Mouse (Mus musculus) adrenal gland, adult (tissue): ENCODE data around the gene Plscr3.
A peak's percentile ranks its signal among the peaks of the same experiment; 100 is the strongest.

ENCODE experiments used
- DNase-seq, 2 experiments: peaks; one replicate each; pipeline ENCODE4 v3.0.0; 2022 to 2023; ENCODE audit warnings: low spot score in 1 of 2; ENCODE audit not compliant: inconsistent age in 2 of 2

Gene Plscr3

GRCm38 (mm10) chr11:69886907-69887635, 40.9 kb downstream of the Plscr3 start:
- DNase-seq = peak in 1 of 2 experiments; percentile 28

DNA sequence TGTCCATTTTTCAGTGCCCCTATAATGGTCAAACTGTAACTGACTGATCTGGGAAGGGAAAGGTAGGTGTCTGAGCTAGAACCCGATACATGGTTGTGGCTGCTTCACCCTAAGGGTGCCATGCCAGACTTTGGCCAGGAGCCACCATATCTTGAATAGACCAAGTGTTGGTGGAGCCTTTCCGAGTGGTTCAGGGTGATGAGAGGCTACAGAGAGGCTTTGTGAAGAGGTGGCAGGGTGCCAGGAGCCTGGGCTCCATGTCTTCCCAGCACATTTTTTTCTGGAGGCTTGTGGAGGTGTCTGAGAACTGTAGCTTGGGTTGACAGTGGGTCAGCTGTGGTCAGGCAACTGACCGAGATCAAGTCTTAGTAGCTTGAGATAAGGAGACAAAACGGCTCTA, 45.3 kb downstream of the Plscr3 start:
- DNase-seq = peak in 1 of 2 experiments; percentile 37

DNA sequence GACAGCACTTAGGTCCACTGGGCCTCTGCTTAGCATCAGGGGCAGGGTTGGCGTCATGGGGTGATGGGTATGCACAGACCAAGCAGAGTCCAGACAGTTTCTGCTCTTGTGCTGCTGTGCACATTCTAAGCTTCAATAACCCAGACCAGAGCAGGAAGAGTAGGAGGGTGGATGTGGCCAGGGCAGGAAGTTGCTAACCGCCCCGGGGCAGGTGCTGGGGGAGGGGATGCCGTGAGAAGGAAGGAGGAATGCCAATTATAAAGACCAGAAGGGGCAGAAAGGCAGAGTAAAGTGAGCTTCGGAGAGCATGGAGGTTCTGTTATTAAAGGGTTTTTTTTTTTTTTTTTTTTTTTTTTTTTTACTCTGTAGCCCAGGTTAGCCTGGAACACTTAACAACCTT, 48.5 kb downstream of the Plscr3 start:
- DNase-seq = peak in 1 of 2 experiments; percentile 25

GRCm38 (mm10) chr11:69895291-69895690, 49.1 kb downstream of the Plscr3 start, which contains the start of gene Acap1:
Gene Acap1, minus strand, starts transcription at chr11:69895539.
- DNase-seq = no peak

DNA sequence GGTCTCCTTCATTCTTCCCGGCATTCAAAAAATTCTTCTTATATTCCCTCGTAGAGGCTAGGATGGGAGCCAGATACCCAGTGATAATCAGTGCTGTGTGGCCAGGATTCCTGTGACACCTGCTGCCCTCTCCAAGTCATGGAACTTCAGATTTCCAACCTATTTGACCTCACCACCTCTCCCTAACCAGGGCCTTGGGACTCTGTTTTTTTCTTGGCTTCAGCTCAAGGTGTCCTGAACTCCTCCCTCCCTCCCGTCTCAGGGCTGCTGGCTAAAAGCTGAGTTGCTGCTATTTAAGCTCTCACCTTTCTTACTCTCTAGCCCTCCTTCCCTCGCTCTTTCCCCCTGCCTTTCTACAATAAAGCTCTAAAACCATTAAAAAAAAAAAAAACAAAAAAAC, 53.7 kb downstream of the Plscr3 start:
- peak in 1 of 2 experiments; percentile 53 for DNase-seq

DNA sequence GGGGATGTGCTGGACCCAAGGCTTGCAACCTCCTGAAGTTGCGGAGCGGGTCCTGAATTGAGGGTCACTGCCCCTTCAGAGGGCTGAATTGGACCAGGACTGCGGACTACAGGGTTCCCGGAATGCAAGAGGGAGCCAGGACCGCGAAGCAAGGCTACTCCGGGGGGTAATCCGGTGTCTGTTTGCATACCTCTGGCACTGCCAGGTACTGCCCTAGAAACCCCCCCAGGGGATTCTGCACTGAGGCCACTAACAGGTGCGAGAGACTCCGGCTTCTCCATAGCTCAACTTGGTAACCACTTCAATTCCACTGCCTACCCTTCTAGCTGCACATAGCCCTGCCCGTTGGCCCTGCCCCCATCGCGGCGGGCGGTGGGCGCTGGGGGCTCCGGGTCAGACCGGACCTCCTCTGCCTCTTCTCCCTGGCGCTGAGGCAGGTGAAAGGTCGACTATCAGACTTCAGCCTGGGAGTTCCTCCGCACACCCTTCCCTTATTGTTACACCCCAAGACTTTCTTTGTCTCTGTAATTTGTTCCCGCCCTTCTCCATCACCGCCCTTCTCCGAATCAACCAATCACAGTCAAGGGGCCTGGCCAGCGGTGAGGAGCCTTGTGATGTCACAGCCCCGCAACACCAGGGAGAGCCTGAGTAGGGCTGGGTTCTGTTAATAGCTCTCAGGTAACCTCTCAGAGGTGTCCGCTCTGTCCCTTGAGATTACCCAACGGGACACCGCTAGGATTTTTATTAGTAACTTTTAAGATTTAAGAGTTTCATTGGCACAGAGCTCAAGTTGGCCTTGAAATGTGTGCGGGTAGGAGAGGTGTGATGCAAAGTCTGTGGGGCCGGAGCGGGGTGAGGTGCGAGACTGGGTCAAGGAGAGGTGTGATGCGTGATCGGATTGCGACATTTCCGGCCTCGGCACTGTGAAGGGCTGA, 54.6 kb downstream of the Plscr3 start, which contains the start of the genes 2810408A11Rik and Neurl4:
2810408A11Rik (minus strand) TSS at position 517 of the 935 bp plus-strand sequence.
Neurl4 (plus strand) TSS at position 602 of the 935 bp plus-strand sequence.
- peak; percentile 92 to 97 for DNase-seq

- DNase-seq = peak; percentile 98
These were observed 55.2 kb downstream of the Plscr3 start for GRCm38 (mm10) chr11:69901406-69901846.
